Mouse (Mus musculus) left cerebral cortex, adult 8-10 months (tissue): ENCODE measurements at regions not wholly inside any gene's neighbourhood (a gene's known extent, or its start where the extent isn't known, plus 50 kb on each side); places are given as distances from the start of the nearest gene placed in this dataset.

Experiments used
- DNase-seq, 2 experiments: peaks; one replicate each; pipeline ENCODE4 v3.0.0; 2022; ENCODE audit warnings: low spot score in 2 of 2

DNA sequence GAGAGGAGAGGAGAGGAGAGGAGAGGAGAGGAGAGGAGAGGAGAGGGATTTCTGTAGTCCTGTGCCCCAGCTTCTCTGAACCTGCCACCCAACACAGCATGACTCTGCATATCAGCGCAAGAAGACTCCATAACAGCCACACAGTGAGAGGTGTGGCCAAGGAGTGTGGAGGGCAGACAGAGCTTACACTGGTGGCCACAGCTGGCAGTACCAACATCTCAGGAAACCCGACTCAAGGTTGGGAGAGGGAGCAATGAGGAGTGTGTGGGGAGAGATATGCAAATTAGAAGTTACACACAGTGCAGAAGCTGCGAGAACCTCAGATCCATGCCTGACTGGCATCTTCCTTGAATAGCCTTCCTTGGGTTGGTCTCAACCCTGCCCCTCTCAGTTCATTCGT lies 63.5 kb upstream of the Vps8 start:
- DNase-seq: no peak

DNA sequence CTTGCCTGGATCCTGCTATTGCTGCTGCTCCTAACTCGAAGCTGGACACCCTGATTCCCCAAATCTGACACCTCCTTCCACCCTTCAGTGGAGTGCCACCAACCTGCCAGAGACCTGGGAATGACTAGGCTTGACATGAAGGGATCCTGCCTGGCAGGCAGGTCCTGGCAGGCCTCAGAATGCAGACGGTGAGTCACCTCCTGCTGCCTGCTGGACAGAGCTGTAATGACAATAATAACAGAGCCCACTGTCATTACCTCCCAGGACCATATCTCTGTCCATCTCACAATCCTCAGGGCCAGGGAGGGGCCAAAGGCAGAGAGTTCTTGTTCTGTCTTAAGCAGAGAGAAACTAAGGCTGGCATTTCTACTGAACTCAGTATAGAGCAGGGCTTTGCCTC lies 61.5 kb upstream of the Vps8 start:
- no peak for DNase-seq

GRCm38 (mm10) chr16:21362663-21363367 lies 60.1 kb upstream of the Vps8 start:
- DNase-seq: no peak

- DNase-seq: no peak
Observed at GRCm38 (mm10) chr16:21364885-21365284, 58.0 kb upstream of the Vps8 start.

DNA sequence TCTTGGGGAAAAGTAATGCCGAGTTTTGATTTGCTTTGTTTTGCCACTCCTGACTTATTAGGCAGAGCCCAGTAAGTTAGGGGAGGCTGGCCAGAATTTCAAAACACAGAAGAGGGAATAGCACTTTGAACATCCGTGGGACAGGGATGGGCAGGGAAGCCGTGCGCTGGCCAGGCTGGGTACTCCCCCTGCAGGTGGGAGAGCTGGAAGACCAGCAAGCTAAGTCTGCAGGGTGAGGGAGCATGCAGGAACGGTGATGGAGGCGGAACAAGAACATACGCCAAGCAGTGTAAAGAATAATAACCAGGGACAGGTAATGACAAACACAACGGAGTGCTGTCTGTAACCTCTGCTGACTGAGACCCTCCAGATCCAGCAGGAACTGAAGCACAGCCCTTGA lies 55.5 kb upstream of the Vps8 start:
- no peak for DNase-seq

DNA sequence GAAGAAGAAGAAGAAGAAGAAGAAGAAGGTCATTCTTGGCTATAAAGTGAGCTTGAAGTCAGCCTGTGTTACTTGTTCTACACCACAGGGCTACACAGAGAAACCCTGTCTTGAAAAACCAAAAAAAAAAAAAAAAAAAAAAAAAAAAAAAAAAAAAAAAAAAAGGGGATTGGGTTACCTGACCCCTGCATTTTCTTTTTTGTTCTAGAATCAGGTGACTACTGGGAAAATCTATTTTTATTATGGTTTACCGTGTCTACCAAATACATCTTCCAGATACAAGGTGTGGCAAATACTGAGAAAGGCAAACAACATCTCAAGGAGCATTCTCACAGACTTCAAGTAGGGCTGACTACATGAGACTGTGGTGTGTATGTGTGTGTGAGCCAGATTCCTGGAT lies 54.1 kb upstream of the Vps8 start:
- DNase-seq: no peak

DNA sequence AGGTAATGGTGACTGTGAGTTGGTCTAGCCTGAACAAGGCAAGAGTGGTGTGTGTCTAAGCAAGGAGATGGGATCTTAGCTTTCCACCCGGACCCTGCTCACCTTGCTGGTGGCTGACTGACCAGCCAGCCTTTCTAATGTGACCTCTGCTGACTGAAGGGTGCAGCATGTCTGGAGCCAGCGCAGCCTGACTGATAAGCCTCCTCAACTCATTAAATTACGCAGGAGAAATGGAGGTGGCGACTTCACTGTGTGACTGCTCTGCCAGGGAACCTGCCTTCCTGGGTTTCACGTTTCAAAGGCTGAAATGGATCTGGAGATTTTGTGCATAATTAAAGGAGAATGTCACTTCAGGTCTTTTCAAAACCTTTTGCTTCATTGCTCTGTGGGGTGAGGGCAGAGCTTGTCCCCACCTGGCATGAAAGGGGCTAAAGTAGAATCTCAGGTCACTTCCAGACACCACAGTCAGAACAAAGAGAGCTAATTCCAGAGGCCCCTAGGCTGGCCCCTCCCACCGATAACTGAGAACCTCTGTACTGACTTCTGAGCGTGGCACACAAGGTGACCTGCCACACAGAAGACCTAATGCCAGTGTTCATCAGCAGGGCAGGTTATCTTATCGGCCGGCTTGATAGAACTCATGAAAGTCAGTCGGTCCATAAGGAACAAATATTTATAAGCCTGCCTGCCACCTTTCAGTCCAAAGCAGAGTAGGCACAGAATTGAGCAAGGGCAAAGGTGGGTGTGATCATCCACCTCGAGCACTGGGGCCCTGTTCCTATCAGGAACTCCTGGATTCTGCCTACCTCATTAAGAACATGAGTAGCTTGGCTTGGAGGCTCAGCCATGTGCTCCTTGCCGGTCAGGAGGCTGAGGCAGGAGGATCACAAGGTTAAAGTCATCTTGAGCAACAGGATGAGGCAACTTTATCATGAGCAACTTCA lies 53.1 kb upstream of the Vps8 start:
- DNase-seq: no peak
